Mouse (Mus musculus) embryonic facial prominence, embryonic 15.5 days (tissue): Measurements from ENCODE around the gene Kdf1. TPM values are rescaled to one million over a fixed set of nuclear protein-coding genes. Genes with fewer than 3 reads are reported as not detected.

ENCODE experiments used
- microRNA-seq: library from miRNA; unstranded; fragments of <30 nt; microRNA quantifications from one replicate; pipeline ENCODE4, GENCODE M21; 2016; ENCODE audit warnings: borderline number of aligned reads
- polyA plus RNA-seq: library from polyadenylated mRNA; unstranded; fragments of >200 nt; fragmentation: Nextera tagmentation; extraction: Ambion mirVana; gene quantifications from 2 replicates; pipeline ENCODE4 v1.2.1, GENCODE M21; 2015

The Kdf1 gene
- polyA plus RNA-seq, 1 experiment from 2014 or later: 30.2 TPM

Small RNAs within 50 kb of the gene (microRNA-seq; reads per million reads assigned to microRNA genes)
- not detected for gene Gm23158

Other genes starting within 250 kb of the Kdf1 start
- gene Tmem222, start 241.2 kb upstream of the Kdf1 start, polyA plus RNA-seq: 79.1 and 87.8 TPM in 2 replicates
- 17.0 and 17.2 TPM in 2 replicates for gene Wdtc1, start 165.5 kb upstream of the Kdf1 start, polyA plus RNA-seq
- gene Slc9a1, start 149.3 kb upstream of the Kdf1 start, polyA plus RNA-seq: 11.0 and 11.2 TPM in 2 replicates
- gene Tent5b, start 38.8 kb upstream of the Kdf1 start, polyA plus RNA-seq: 9.7 and 11.2 TPM in 2 replicates
- 8.0 and 9.1 TPM in 2 replicates for gene Trnp1, start 20.4 kb upstream of the Kdf1 start, polyA plus RNA-seq
- 314 and 355 TPM in 2 replicates for gene Nudc, start 27.0 kb downstream of the Kdf1 start, polyA plus RNA-seq
- 0.15 TPM in 1 of 2 replicates, not detected in the other for gene Nr0b2, start 34.4 kb downstream of the Kdf1 start, polyA plus RNA-seq
- gene Gpatch3, start 55.8 kb downstream of the Kdf1 start, polyA plus RNA-seq: 7.1 and 7.7 TPM in 2 replicates
- gene Gpn2, start 65.4 kb downstream of the Kdf1 start, polyA plus RNA-seq: 19.2 and 24.9 TPM in 2 replicates
- 347 and 362 TPM in 2 replicates for gene Sfn, start 83.2 kb downstream of the Kdf1 start, polyA plus RNA-seq
- gene Zdhhc18, start 131.2 kb downstream of the Kdf1 start, polyA plus RNA-seq: 4.6 and 5.4 TPM in 2 replicates
- gene Pigv, start 153.7 kb downstream of the Kdf1 start, polyA plus RNA-seq: 16.2 and 17.6 TPM in 2 replicates
- gene Arid1a, start 237.8 kb downstream of the Kdf1 start, polyA plus RNA-seq: 26.8 and 29.2 TPM in 2 replicates